Mouse (Mus musculus) hindbrain, embryonic 11.5 days (tissue): ENCODE data around the gene Crybg3. TPM values are rescaled to one million over a fixed set of nuclear protein-coding genes. Genes with fewer than 3 reads are reported as not detected.

Experiments
- ATAC-seq: fragments of 200-750 bp; cut with Nextera tagmentation; 2 replicates; pipeline ENCODE4 v1.8.0; 2017; ENCODE audit warnings: mild to moderate bottlenecking, moderate TSS enrichment, moderate library complexity; ENCODE audit not compliant: low FRiP score
- DNase-seq: peaks from one replicate; pipeline ENCODE4 v3.0.0-alpha.2; 2015; ENCODE audit warnings: low spot score
- H3K27ac ChIP-seq: fragments of 300-500 bp; sonication (generic); 2 replicates; pipeline ENCODE4 v1.5.1; 2014; ENCODE audit warnings: mild to moderate bottlenecking, low read depth, low read length
- H3K27me3 ChIP-seq: fragments of 300-500 bp; sonication (generic); 2 replicates; pipeline ENCODE4 v1.6.1; 2014; ENCODE audit warnings: mild to moderate bottlenecking, low read length, moderate library complexity, mixed read lengths; ENCODE audit not compliant: control insufficient read depth, insufficient read depth
- H3K36me3 ChIP-seq: fragments of 300-500 bp; sonication (generic); 2 replicates; pipeline ENCODE4 v1.6.1; 2014; ENCODE audit warnings: mild to moderate bottlenecking, low read length, moderate library complexity, mixed read lengths; ENCODE audit not compliant: control insufficient read depth, insufficient read depth
- H3K4me1 ChIP-seq: fragments of 300-500 bp; sonication (generic); replicated peaks from 2 replicates; pipeline ENCODE4 v1.6.1; 2014; ENCODE audit warnings: low read length, mixed read lengths; ENCODE audit not compliant: control insufficient read depth, insufficient read depth
- H3K4me2 ChIP-seq: fragments of 300-500 bp; sonication (generic); replicated peaks from 2 replicates; pipeline ENCODE4 v1.6.1; 2014; ENCODE audit warnings: mild to moderate bottlenecking, low read depth, low read length
- H3K4me3 ChIP-seq: fragments of 300-500 bp; sonication (generic); 2 replicates; pipeline ENCODE4 v1.5.1; 2014; ENCODE audit warnings: low read depth, low read length
- H3K9ac ChIP-seq: fragments of 300-500 bp; sonication (generic); 2 replicates; pipeline ENCODE4 v1.6.1; 2014; ENCODE audit warnings: low read depth, low read length
- H3K9me3 ChIP-seq: fragments of 300-500 bp; sonication (generic); 2 replicates; pipeline ENCODE4 v1.6.1; 2016; ENCODE audit warnings: low read length; ENCODE audit not compliant: control insufficient read depth
- WGBS: fragments of 180-500 bp; shearing (Covaris S2); extraction: QIAGEN DNeasy Blood & Tissue Kit; methylation state at CpG from one replicate; pipeline ENCODE4 v1.1.7; 2014; 5-methylcytosine and 5-hydroxymethylcytosine counted together
- polyA plus RNA-seq: library from polyadenylated mRNA; unstranded; fragments of >200 nt; fragmentation: Nextera tagmentation; extraction: Ambion mirVana; gene quantifications from 2 replicates; pipeline ENCODE4 v1.2.1, GENCODE M21; 2014

Crybg3 gene
- 8.3 and 10.4 TPM in 2 replicates for polyA plus RNA-seq

- ATAC-seq (peak; percentile 90), DNase-seq (peak; percentile 78)
- H3K9ac ChIP-seq = peak within 1 kb of the TSS; percentile 78
- peak within 1 kb of the TSS; percentile 64 for H3K27ac ChIP-seq
- H3K4me2 ChIP-seq = peak within 1 kb of the TSS; percentile 57
- no peaks in the 10 kb centered on the region for H3K4me1 ChIP-seq
- no peaks in the 10 kb centered on the region for H3K27me3 ChIP-seq
- under 1% methylated on average over 87 of the region's 90 CpGs for WGBS
- no peaks in the 10 kb centered on the region for H3K36me3 ChIP-seq
- no peaks in the 10 kb centered on the region for H3K9me3 ChIP-seq
- H3K4me3 ChIP-seq = peak within 1 kb of the TSS; percentile 55
Observed at GRCm38 (mm10) chr16:59600311-59601251, at the start of gene Crybg3. Crybg3 (minus strand) TSS chr16:59600979.

GRCm38 (mm10) chr16:59643766-59644165, 43.0 kb upstream of the Crybg3 start:
- Histone ChIP-seq H3K4me3 (no peak overlapping the region), H3K4me1 (no peaks in the 10 kb centered on the region), H3K27ac (no peak overlapping the region), H3K4me2 (no peak overlapping the region), H3K27me3 (no peaks in the 10 kb centered on the region), H3K36me3 (no peaks in the 10 kb centered on the region), H3K9ac (no peak overlapping the region), H3K9me3 (no peaks in the 10 kb centered on the region)
- DNase-seq (no peak), ATAC-seq (no peak)
- WGBS = 58% methylated on average over 2 of the region's 2 CpGs

GRCm38 (mm10) chr16:59639985-59640384, 39.2 kb upstream of the Crybg3 start:
- Histone ChIP-seq H3K27me3 (no peaks in the 10 kb centered on the region), H3K36me3 (no peaks in the 10 kb centered on the region), H3K4me1 (no peaks in the 10 kb centered on the region), H3K27ac (no peak overlapping the region), H3K4me3 (no peak overlapping the region), H3K9me3 (no peaks in the 10 kb centered on the region), H3K9ac (no peak overlapping the region), H3K4me2 (no peak overlapping the region)
- no peak for ATAC-seq
- 91% methylated on average over 3 of the region's 3 CpGs for WGBS
- peak; percentile 3 for DNase-seq

- H3K4me2 ChIP-seq = peak within 1 kb of the TSS; percentile 44
- no peaks in the 10 kb centered on the region for H3K36me3 ChIP-seq
- DNase-seq = peak; percentile 96
- H3K27ac ChIP-seq = peak within 1 kb of the TSS; percentile 93
- peak; percentile 99 for ATAC-seq
- H3K9ac ChIP-seq = peak within 1 kb of the TSS; percentile 61
- no peaks in the 10 kb centered on the region for H3K9me3 ChIP-seq
- under 1% methylated on average over 46 of the region's 46 CpGs for WGBS
- H3K27me3 ChIP-seq = no peaks in the 10 kb centered on the region
- no peaks in the 10 kb centered on the region for H3K4me1 ChIP-seq
- H3K4me3 ChIP-seq = peak within 1 kb of the TSS; percentile 75
Observed at GRCm38 (mm10) chr16:59639102-59639691, 38.4 kb upstream of the Crybg3 start, which contains the start of gene Arl6. Arl6 (minus strand) TSS chr16:59639391.

GRCm38 (mm10) chr16:59634598-59634997, 33.8 kb upstream of the Crybg3 start:
- Histone ChIP-seq H3K27ac (no peak overlapping the region), H3K9ac (no peak overlapping the region), H3K9me3 (no peaks in the 10 kb centered on the region), H3K36me3 (no peaks in the 10 kb centered on the region), H3K4me1 (no peaks in the 10 kb centered on the region), H3K27me3 (no peaks in the 10 kb centered on the region), H3K4me3 (no peak overlapping the region), H3K4me2 (no peak overlapping the region)
- ATAC-seq (no peak), DNase-seq (no peak)
- WGBS = 93% methylated on average over 2 of the region's 2 CpGs

GRCm38 (mm10) chr16:59621554-59621953, 20.8 kb upstream of the Crybg3 start:
- H3K36me3 ChIP-seq = no peaks in the 10 kb centered on the region
- no peak overlapping the region for H3K4me3 ChIP-seq
- H3K9ac ChIP-seq = no peak overlapping the region
- H3K27me3 ChIP-seq = no peaks in the 10 kb centered on the region
- H3K4me1 ChIP-seq = no peaks in the 10 kb centered on the region
- H3K9me3 ChIP-seq = no peaks in the 10 kb centered on the region
- ATAC-seq = no peak
- no peak for DNase-seq
- 99% methylated on average over 2 of the region's 2 CpGs for WGBS
- H3K4me2 ChIP-seq = no peak overlapping the region
- H3K27ac ChIP-seq = no peak overlapping the region

- Histone ChIP-seq H3K9ac (no peak overlapping the region), H3K36me3 (no peaks in the 10 kb centered on the region), H3K4me3 (no peak overlapping the region), H3K27me3 (no peaks in the 10 kb centered on the region), H3K4me1 (no peaks in the 10 kb centered on the region), H3K9me3 (no peaks in the 10 kb centered on the region), H3K4me2 (no peak overlapping the region), H3K27ac (no peak overlapping the region)
- 46% methylated on average over 3 of the region's 3 CpGs for WGBS
- DNase-seq = peak; percentile 62
- peak; percentile 71 for ATAC-seq
Observed at GRCm38 (mm10) chr16:59617167-59617566, 16.4 kb upstream of the Crybg3 start.

GRCm38 (mm10) chr16:59615675-59616074, 14.9 kb upstream of the Crybg3 start:
- Histone ChIP-seq H3K9me3 (no peaks in the 10 kb centered on the region), H3K4me3 (no peak overlapping the region), H3K4me2 (no peak overlapping the region), H3K36me3 (no peaks in the 10 kb centered on the region), H3K27ac (no peak overlapping the region), H3K9ac (no peak overlapping the region), H3K4me1 (no peaks in the 10 kb centered on the region), H3K27me3 (no peaks in the 10 kb centered on the region)
- ATAC-seq (no peak), DNase-seq (no peak)
- WGBS = 72% methylated on average over 3 of the region's 3 CpGs
